Mouse (Mus musculus) heart, embryonic 10.5 days (tissue): ENCODE measurements around the gene Rab7. TPM values are rescaled to one million over a fixed set of nuclear protein-coding genes. Genes with fewer than 3 reads are reported as not detected.

ENCODE experiments used
- DNase-seq: peaks from one replicate; pipeline ENCODE4 v3.0.0-alpha.2; 2017; ENCODE audit warnings: low spot score
- H3K27ac ChIP-seq: fragments of 300-500 bp; sonication (generic); 2 replicates; pipeline ENCODE4 v1.5.1; 2016; ENCODE audit warnings: mild to moderate bottlenecking
- H3K27me3 ChIP-seq: fragments of 300-500 bp; sonication (generic); 2 replicates; pipeline ENCODE4 v1.6.1; 2016; ENCODE audit warnings: mild to moderate bottlenecking; ENCODE audit not compliant: poor library complexity, insufficient read depth, severe bottlenecking
- H3K36me3 ChIP-seq: fragments of 300-500 bp; sonication (generic); 2 replicates; pipeline ENCODE4 v1.6.1; 2016; ENCODE audit warnings: mild to moderate bottlenecking, moderate library complexity
- H3K4me1 ChIP-seq: fragments of 300-500 bp; sonication (generic); 2 replicates; pipeline ENCODE4 v1.6.1; 2016; ENCODE audit warnings: mild to moderate bottlenecking
- H3K4me3 ChIP-seq: fragments of 300-500 bp; sonication (generic); 2 replicates; pipeline ENCODE4 v1.5.1; 2016; ENCODE audit warnings: mild to moderate bottlenecking, moderate library complexity
- H3K9me3 ChIP-seq: fragments of 300-500 bp; sonication (generic); 2 replicates; pipeline ENCODE4 v1.6.1; 2016; ENCODE audit warnings: mild to moderate bottlenecking, moderate library complexity
- WGBS: fragments of 180-500 bp; shearing (Covaris S2); methylation state at CpG from one replicate; pipeline ENCODE4 v1.1.7; 2016; 5-methylcytosine and 5-hydroxymethylcytosine counted together
- polyA plus RNA-seq: library from polyadenylated mRNA; unstranded; fragments of >200 nt; fragmentation: Nextera tagmentation; extraction: Ambion mirVana; gene quantifications from 2 replicates; pipeline ENCODE4 v1.2.1, GENCODE M21; 2016

The Rab7 gene
- polyA plus RNA-seq, 1 experiment from 2014 or later = 217 TPM

DNA sequence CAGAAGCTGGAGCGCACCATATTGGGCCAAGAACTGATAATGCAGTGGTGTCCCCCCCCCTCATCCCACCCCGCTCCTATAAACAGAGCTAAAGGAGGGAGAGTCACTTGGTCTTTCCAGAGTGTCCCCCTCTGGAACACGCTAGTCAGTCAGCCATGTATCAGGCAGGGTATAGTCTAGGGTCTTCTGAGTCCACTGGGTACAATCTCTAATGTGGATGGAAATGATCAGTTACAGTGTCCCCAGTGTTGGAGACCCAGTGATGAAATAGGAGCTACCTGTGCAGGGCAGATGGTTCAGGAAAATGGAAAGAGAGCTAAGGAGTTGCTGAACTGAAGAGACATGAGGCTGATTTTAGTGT lies 316 bp upstream of the Rab7 start:
- H3K27me3 ChIP-seq = no peaks in the 10 kb centered on the region
- WGBS = 28% methylated on average over 3 of the region's 3 CpGs
- no peak for DNase-seq
- H3K27ac ChIP-seq = peak overlapping the region; percentile 97
- peaks cover 39% of the 10 kb centered on the region for H3K4me1 ChIP-seq
- no peaks in the 10 kb centered on the region for H3K36me3 ChIP-seq
- peak overlapping the region; percentile 97 for H3K4me3 ChIP-seq
- H3K9me3 ChIP-seq = no peaks in the 10 kb centered on the region

DNA sequence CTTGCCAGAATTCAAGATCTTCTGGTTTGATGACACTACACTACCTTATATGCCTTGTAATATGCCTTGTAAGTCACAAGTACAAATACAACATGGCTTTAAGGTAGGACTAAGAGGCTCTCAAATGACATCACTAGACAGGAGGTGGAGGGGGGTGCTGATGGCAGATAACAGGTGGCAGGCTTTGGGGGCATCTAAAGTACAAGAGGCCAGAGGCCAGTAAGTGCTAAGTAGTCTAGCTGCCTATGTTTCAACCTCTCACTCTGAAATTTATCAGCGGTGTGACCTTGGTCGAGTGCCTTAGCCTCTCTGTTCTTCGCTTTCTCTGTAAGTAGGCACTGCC lies 865 bp downstream of the Rab7 start:
- no peaks in the 10 kb centered on the region for H3K9me3 ChIP-seq
- H3K4me1 ChIP-seq = peaks cover 39% of the 10 kb centered on the region
- 0 out of 2 replicates have a peak, but pooled peaks cover 3% of the 10 kb centered on the region for H3K36me3 ChIP-seq
- peak overlapping the region; percentile 97 for H3K27ac ChIP-seq
- no peaks in the 10 kb centered on the region for H3K27me3 ChIP-seq
- peak overlapping the region; percentile 97 for H3K4me3 ChIP-seq
- 0% methylated on average over 3 of the region's 3 CpGs for WGBS
- no peak for DNase-seq

DNA sequence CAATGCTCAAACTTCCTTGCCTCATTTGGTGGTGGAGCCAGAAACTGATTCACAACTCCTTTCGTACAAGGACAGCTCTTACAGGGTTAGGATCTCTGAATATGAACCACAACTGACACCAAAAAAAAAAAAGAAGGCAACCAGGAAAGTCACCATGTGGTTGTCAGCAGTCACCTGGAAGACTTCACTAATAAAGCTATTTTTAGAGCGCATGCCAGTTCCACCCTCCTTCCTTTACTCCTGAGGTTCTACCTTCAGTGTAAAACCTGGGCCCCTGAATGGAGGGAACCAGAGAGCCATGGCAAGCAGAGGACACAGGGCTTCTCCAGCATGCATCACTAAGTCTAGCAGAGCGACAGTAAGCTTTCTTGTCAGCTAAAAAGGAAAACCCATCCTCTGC lies 2.7 kb downstream of the Rab7 start:
- Histone ChIP-seq H3K9me3 (no peaks in the 10 kb centered on the region), H3K4me3 (peak overlapping the region; percentile 9; the same call in 1 of the 2 replicates), H3K36me3 (peaks cover 10% of the 10 kb centered on the region), H3K27ac (peak overlapping the region; percentile 17; the same call in 1 of the 2 replicates), H3K4me1 (peaks cover 42% of the 10 kb centered on the region), H3K27me3 (no peaks in the 10 kb centered on the region)
- DNase-seq = no peak
- 77% methylated on average over 3 of the region's 3 CpGs for WGBS

DNA sequence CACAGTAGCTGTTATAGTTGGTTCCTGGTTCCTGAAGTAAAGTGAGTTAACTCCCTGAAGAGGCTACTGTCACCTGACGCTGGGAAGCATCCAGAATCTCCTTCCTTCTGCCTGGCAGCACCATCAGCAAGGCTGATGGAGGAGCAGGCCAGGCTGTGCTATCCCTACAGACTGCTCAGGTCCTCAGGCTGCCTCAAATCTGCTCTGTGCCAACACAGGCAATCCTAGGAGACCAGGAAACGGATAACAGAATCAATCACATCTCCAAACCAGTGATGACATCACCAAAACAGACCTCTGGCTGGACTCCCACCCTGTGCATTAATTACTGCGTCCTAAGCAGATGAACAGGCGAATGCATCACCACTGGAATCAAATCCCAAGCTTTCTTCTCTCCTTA lies 3.8 kb downstream of the Rab7 start:
- Histone ChIP-seq H3K27ac (peak overlapping the region; percentile 74; the same call in 1 of the 2 replicates), H3K4me3 (no peak overlapping the region; the same call in 1 of the 2 replicates), H3K4me1 (peaks cover 42% of the 10 kb centered on the region), H3K9me3 (no peaks in the 10 kb centered on the region), H3K27me3 (no peaks in the 10 kb centered on the region), H3K36me3 (peaks cover 16% of the 10 kb centered on the region)
- WGBS = 60% methylated on average over 4 of the region's 4 CpGs
- no peak for DNase-seq

DNA sequence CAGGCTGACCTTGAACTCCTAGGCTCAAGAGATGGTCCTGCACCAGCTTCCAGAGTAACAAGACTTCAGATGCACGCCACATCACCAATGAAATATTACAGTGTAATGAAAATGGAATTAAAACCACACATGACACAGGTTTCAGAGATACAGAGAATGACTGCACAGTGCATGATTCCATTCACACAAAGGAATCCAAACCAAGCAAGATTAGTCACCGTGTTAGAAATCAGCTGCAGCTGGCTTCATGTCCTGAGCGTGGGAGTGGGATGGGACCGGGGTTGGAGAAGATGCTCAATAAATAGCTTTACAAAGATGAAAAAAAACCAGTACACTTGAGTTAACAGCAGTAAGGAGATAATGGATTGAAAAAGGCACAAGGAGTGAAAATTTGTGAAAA lies 5.6 kb downstream of the Rab7 start:
- Histone ChIP-seq H3K4me3 (no peak overlapping the region), H3K4me1 (peaks cover 36% of the 10 kb centered on the region), H3K27ac (no peak overlapping the region), H3K9me3 (no peaks in the 10 kb centered on the region), H3K36me3 (peaks cover 20% of the 10 kb centered on the region), H3K27me3 (no peaks in the 10 kb centered on the region)
- no peak for DNase-seq
- 94% methylated on average over 4 of the region's 4 CpGs for WGBS

DNA sequence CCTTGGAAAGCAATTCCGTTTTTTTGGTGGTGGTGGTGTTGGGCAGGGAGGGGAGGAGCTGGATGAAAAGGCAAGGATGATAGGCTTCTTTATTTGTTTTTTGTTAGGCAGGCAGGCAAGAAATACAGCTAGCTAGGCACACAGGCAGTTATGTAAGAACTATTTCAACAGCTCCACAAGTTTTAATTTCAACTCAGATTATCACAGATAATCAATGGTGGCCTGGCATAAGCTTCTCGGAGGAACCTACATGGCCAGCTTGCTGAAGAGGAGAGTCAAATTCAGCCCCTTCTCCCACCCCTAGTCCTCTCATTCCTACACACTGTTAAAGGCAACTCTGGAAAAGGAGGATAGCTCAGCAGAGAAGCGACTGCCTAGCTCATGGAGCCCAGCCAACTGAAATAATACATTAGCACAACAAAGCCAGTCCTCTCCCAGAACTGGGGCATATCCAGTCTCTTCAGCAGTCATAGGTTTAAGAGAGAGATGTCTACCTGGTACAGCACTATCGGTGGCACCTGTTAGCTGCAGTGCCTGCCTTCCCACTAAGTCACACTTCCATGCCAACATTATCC lies 7.5 kb downstream of the Rab7 start:
- 84% methylated on average over 4 of the region's 4 CpGs for WGBS

DNA sequence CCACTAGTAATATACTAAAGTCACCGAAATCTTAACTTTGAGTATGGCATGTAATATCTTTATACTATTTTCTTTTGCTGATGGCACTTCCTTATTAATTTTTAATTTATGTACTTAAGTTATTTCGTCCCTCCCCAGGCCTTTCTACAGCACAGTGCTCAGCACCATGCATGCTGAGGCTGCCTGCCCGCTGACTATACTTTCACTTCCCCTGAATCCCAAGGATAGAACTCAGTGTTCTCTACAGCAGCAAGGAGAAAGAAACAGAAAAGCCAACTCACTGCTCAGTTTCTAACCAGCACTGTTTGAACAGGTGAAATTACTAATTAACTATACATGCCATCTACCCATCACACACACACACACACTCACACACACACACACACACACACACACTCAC lies 11.6 kb downstream of the Rab7 start:
- Histone ChIP-seq H3K27me3 (no peaks in the 10 kb centered on the region), H3K36me3 (peaks cover 32% of the 10 kb centered on the region), H3K9me3 (no peaks in the 10 kb centered on the region), H3K27ac (no peak overlapping the region), H3K4me1 (0 out of 2 replicates have a peak, but pooled peaks cover 3% of the 10 kb centered on the region), H3K4me3 (no peak overlapping the region)
- no peak for DNase-seq
- WGBS = 95% methylated on average over 3 of the region's 3 CpGs

More for the DNA sequence above, 7.5 kb downstream of the Rab7 start:
- Histone ChIP-seq H3K4me3 (no peak overlapping the region), H3K36me3 (peaks cover 20% of the 10 kb centered on the region), H3K4me1 (peaks cover 18% of the 10 kb centered on the region), H3K27me3 (no peaks in the 10 kb centered on the region), H3K9me3 (no peaks in the 10 kb centered on the region), H3K27ac (no peak overlapping the region)
- no peak for DNase-seq

DNA sequence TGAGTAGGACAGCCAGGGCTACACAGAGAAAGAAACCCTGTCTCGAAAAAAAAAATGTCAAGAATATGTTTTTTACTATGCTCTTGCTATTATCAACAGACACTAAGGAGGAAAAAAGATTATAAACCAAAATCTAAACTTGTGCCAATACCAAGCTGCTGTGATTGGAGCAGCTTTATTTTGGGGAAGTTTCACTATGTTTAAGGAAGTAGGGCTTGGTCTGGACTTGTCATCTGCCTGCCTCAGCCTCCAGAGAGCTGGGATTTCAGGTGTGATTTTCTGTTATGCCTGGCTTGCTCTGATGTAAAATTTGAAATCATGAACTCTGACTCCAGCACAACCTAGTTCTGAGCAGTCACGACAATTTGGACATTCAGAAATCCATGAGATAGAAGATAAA lies 14.6 kb downstream of the Rab7 start:
- Histone ChIP-seq H3K27me3 (no peaks in the 10 kb centered on the region), H3K4me1 (0 out of 2 replicates have a peak, but pooled peaks cover 3% of the 10 kb centered on the region), H3K27ac (no peak overlapping the region), H3K36me3 (peaks cover 35% of the 10 kb centered on the region), H3K4me3 (no peak overlapping the region), H3K9me3 (no peaks in the 10 kb centered on the region)
- DNase-seq = no peak
- 86% methylated on average over 2 of the region's 2 CpGs for WGBS

DNA sequence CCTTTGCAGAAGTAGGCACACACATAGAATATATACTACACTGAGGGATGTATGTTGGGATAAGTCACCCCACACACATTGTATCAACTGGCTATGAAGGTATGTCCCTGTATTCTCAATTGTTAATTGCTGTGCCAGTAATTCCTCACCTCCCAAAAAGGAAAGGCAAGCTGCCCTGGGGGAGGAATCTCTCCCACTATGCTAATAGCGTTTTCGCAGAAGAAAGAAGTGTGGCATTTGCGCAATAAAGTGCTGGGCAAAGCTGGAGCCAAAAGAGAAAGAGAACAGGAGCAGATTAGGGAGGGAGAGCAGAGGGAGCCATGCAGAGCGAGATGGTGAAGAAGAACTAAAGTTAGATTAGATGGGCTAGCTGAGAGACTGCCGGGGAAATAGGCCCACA lies 17.7 kb downstream of the Rab7 start:
- H3K9me3 ChIP-seq = no peaks in the 10 kb centered on the region
- no peak overlapping the region for H3K27ac ChIP-seq
- no peak for DNase-seq
- WGBS = 76% methylated on average over 5 of the region's 5 CpGs
- H3K4me1 ChIP-seq = 0 out of 2 replicates have a peak, but pooled peaks cover 3% of the 10 kb centered on the region
- no peak overlapping the region for H3K4me3 ChIP-seq
- H3K27me3 ChIP-seq = no peaks in the 10 kb centered on the region
- peaks cover 44% of the 10 kb centered on the region for H3K36me3 ChIP-seq

DNA sequence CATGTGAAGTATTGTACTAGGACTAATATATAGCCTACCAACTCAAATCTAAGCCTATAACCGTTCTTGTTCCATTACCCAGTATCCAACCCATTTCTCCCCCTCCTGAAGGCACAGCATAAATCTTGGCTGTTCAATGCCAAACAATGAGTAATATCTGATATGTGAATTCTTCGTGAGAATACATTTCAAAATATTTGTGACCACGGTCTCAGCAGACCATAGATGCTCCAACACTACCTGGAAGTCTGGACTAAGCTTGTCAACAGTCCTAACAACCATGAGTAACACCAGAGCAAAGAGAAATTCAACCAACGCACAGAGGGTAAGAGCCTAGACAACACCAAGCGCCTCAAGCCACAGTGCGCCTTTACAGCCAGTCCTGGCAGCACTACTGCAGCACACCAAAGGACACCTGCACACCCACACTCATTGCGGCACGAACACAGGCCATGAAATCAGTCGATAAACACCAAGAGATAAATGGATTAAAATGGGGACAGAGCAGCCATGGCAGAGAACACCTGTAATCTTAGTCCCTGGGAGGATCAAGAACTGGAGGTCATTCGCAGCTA lies 21.7 kb downstream of the Rab7 start:
- no peak overlapping the region for H3K27ac ChIP-seq
- no peak for DNase-seq
- no peaks in the 10 kb centered on the region for H3K27me3 ChIP-seq
- 95% methylated on average over 10 of the region's 10 CpGs for WGBS
- H3K9me3 ChIP-seq = no peaks in the 10 kb centered on the region
- H3K4me1 ChIP-seq = peaks cover 3% of the 10 kb centered on the region
- peaks cover 25% of the 10 kb centered on the region for H3K36me3 ChIP-seq
- H3K4me3 ChIP-seq = no peak overlapping the region

DNA sequence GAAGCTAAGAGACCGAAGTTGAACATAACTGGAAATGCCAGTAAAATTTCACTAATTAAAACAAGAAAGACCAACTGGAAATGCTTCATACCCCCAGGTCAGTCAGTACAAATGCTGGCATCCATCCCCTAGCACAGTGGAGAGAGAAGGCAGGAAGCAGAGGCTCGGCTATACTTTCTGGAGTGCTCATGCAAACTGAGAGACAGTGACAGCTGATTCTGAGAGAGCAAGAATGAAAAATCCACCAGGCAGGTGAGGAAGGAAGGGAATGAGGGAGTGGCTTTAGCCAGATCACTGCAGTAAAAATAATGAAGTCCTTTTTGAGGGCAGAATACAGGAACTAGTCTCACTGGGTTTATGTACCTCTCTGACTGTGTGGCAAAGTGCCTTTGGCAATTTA lies 25.9 kb downstream of the Rab7 start:
- Histone ChIP-seq H3K9me3 (no peaks in the 10 kb centered on the region), H3K4me3 (no peak overlapping the region), H3K27me3 (no peaks in the 10 kb centered on the region), H3K36me3 (peaks cover 7% of the 10 kb centered on the region), H3K4me1 (peaks cover 32% of the 10 kb centered on the region), H3K27ac (no peak overlapping the region)
- DNase-seq = no peak
- WGBS = 68% methylated on average over 2 of the region's 2 CpGs

DNA sequence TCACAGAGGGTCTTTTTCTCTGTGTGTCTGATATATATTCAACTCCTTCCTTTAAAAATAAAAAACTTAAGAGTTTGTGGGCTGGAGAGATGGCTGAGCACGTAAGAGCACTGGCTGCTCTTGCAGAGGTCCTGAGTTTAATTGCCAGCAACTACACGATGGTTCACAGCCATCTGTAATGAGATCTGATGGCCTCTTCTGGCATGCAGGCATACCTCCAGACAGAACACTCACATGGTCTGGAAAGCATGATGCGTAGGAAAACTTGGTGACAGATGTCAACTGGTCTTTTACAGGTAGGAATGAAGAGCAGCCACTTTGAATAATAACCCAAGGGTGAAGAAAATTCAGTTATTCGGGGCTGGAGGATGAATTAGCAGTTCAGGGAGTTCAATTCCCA lies 27.2 kb downstream of the Rab7 start:
- 60% methylated on average over 4 of the region's 4 CpGs for WGBS
- H3K9me3 ChIP-seq = no peaks in the 10 kb centered on the region
- H3K36me3 ChIP-seq = peaks cover 13% of the 10 kb centered on the region
- peaks cover 41% of the 10 kb centered on the region for H3K4me1 ChIP-seq
- H3K4me3 ChIP-seq = no peak overlapping the region
- H3K27ac ChIP-seq = no peak overlapping the region
- H3K27me3 ChIP-seq = no peaks in the 10 kb centered on the region
- no peak for DNase-seq

DNA sequence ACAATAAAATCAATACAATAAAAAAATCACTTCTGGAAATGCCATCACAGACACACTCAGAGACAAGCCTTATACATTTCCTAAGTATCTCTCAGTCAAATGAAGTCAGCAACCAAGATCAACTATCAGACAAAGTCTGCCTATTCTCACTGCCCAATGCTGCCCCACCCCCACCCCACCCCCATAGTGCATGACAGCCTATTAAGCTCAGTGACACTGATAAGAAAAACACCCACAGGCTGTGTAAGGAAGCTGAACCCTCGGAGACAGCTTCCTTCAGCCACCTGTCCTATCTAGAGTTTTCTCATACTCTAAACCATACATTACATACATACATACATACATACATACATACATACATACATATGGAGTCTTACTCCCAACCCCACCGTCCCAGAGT lies 29.3 kb downstream of the Rab7 start:
- Histone ChIP-seq H3K9me3 (no peaks in the 10 kb centered on the region), H3K36me3 (peaks cover 24% of the 10 kb centered on the region), H3K4me3 (no peak overlapping the region), H3K27me3 (no peaks in the 10 kb centered on the region), H3K27ac (no peak overlapping the region), H3K4me1 (peaks cover 41% of the 10 kb centered on the region)
- no peak for DNase-seq
- WGBS = 45% methylated on average over 2 of the region's 2 CpGs

DNA sequence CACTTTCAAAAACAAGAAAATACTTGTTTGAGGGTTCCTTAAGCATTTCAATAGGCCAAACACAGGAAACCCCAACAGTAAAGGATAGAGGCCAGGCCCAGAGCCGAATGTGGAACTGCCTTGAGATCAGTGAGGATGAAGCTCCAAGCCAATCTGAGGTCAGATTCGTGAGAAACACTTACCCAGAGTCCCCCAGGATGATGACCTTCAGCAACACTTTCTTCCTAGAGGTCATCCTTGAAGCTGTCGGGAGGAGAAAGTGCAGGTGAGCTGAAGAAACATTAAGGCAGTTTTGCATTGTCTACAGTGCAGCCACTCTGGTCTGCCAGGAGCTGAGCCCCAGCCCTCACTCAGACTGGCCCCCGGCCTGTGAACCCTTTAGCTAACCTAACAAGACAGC lies 31.6 kb downstream of the Rab7 start:
- DNase-seq = peak; percentile 71
- Histone ChIP-seq H3K4me1 (peaks cover 39% of the 10 kb centered on the region), H3K27me3 (no peaks in the 10 kb centered on the region), H3K27ac (no peak overlapping the region), H3K4me3 (no peak overlapping the region), H3K36me3 (peaks cover 46% of the 10 kb centered on the region), H3K9me3 (no peaks in the 10 kb centered on the region)
- 70% methylated on average over 4 of the region's 4 CpGs for WGBS
